Mouse (Mus musculus): ENCODE measurements around the gene Gm10065. TPM values are rescaled to one million over a fixed set of nuclear protein-coding genes. Genes with fewer than 3 reads are reported as not detected.

Gm10065 gene
- polyA plus RNA-seq, 1 experiment = not detected

GRCm38 (mm10) chr13:21440503-21441206, 38.6 kb downstream of the Gm10065 start, which contains the start of gene Pgbd1:
Gene Pgbd1, minus strand, starts transcription at chr13:21441058.
- Histone ChIP-seq H3K4me1 (peaks cover 28% of the 10 kb centered on the region), H3K36me3 (replicated peaks; ENCODE audit: low read length) (peaks cover 31% of the 10 kb centered on the region), H3K27me3 (replicated peaks) (no peaks in the 10 kb centered on the region), H3K4me3 (replicated peaks) (peak within 1 kb of the TSS; percentile 93), H3K9me3 (no peaks in the 10 kb centered on the region)
- TF ChIP-seq FLI1 (IDR thresholded peaks at IDR 0.05; ENCODE audit: low read length) (no peak), GATA1 (IDR thresholded peaks at IDR 0.05; ENCODE audit: borderline replicate concordance, low read length) (no peak)

GRCm38 (mm10) chr13:21435476-21435875, 43.8 kb downstream of the Gm10065 start:
- H3K9me3 ChIP-seq = no peaks in the 10 kb centered on the region
- peaks cover 45% of the 10 kb centered on the region for H3K4me1 ChIP-seq
- H3K4me3 ChIP-seq (replicated peaks) = no peak overlapping the region
- TF ChIP-seq GATA1 (IDR thresholded peaks at IDR 0.05; ENCODE audit: borderline replicate concordance, low read length) (no peak), FLI1 (IDR thresholded peaks at IDR 0.05; ENCODE audit: low read length) (no peak)
- peaks cover 6% of the 10 kb centered on the region for H3K36me3 ChIP-seq (replicated peaks; ENCODE audit: low read length)
- H3K27me3 ChIP-seq (replicated peaks) = no peaks in the 10 kb centered on the region

Other genes with a start within 250 kb of the Gm10065 start
- gene Gpx5, start 186.7 kb downstream of the Gm10065 start, polyA plus RNA-seq (2012; ENCODE audit: insufficient read depth, low replicate concordance) = not detected in 2 replicates
- gene Gpx6, start 167.3 kb downstream of the Gm10065 start, polyA plus RNA-seq (2012; ENCODE audit: insufficient read depth, low replicate concordance) = not detected in 2 replicates
- not detected in 2 replicates for gene Olfr1367, start 132.5 kb downstream of the Gm10065 start, polyA plus RNA-seq (2012; ENCODE audit: insufficient read depth, low replicate concordance)
- gene Zscan12, start 116.6 kb downstream of the Gm10065 start, polyA plus RNA-seq (2012; ENCODE audit: insufficient read depth, low replicate concordance) = 1.3 TPM in 1 of 2 replicates, not detected in the other
- 4.5 TPM in 1 of 2 replicates, not detected in the other for gene Zkscan3, start 76.7 kb downstream of the Gm10065 start, polyA plus RNA-seq (2012; ENCODE audit: insufficient read depth, low replicate concordance)
- 0.07 TPM in 1 of 2 replicates, not detected in the other for gene Pgbd1, start 38.4 kb downstream of the Gm10065 start, polyA plus RNA-seq (2012; ENCODE audit: insufficient read depth, low replicate concordance)
- 0.70 TPM in 1 of 2 replicates, not detected in the other for gene Zscan26, start 25.7 kb downstream of the Gm10065 start, polyA plus RNA-seq (2012; ENCODE audit: insufficient read depth, low replicate concordance)
- gene Nkapl, start 10.9 kb downstream of the Gm10065 start, polyA plus RNA-seq (2012; ENCODE audit: insufficient read depth, low replicate concordance) = 0.92 TPM in 1 of 2 replicates, not detected in the other
- not detected in 2 replicates for gene Zkscan4, start 534 bp downstream of the Gm10065 start, polyA plus RNA-seq (2012; ENCODE audit: insufficient read depth, low replicate concordance)
- 0.04 TPM in 1 of 2 replicates, not detected in the other for gene AK157302, start 15.8 kb upstream of the Gm10065 start, polyA plus RNA-seq (2012; ENCODE audit: insufficient read depth, low replicate concordance)
- gene Gm11273, start 22.0 kb upstream of the Gm10065 start, polyA plus RNA-seq (2012; ENCODE audit: insufficient read depth, low replicate concordance) = 6.5 and 41.0 TPM in 2 replicates
- 0.20 TPM in 1 of 2 replicates, not detected in the other for gene Zkscan8, start 51.7 kb upstream of the Gm10065 start, polyA plus RNA-seq (2012; ENCODE audit: insufficient read depth, low replicate concordance)
- gene Olfr1366, start 63.4 kb upstream of the Gm10065 start, polyA plus RNA-seq (2012; ENCODE audit: insufficient read depth, low replicate concordance) = not detected in 2 replicates
- gene Olfr1535, start 80.5 kb upstream of the Gm10065 start, polyA plus RNA-seq (2012; ENCODE audit: insufficient read depth, low replicate concordance) = not detected in 2 replicates
- gene Olfr1364, start 102.3 kb upstream of the Gm10065 start, polyA plus RNA-seq (2012; ENCODE audit: insufficient read depth, low replicate concordance) = 0.10 TPM in 1 of 2 replicates, not detected in the other
- gene Olfr1362, start 134.6 kb upstream of the Gm10065 start, polyA plus RNA-seq (2012; ENCODE audit: insufficient read depth, low replicate concordance) = not detected in 2 replicates
- gene Olfr11, start 163.1 kb upstream of the Gm10065 start, polyA plus RNA-seq (2012; ENCODE audit: insufficient read depth, low replicate concordance) = not detected in 2 replicates
- gene Olfr1361, start 183.9 kb upstream of the Gm10065 start, polyA plus RNA-seq (2012; ENCODE audit: insufficient read depth, low replicate concordance) = not detected in 2 replicates
- gene Olfr1360, start 198.0 kb upstream of the Gm10065 start, polyA plus RNA-seq (2012; ENCODE audit: insufficient read depth, low replicate concordance) = not detected in 2 replicates
- not detected in 2 replicates for gene Olfr1359, start 218.7 kb upstream of the Gm10065 start, polyA plus RNA-seq (2012; ENCODE audit: insufficient read depth, low replicate concordance)
- gene Hist1h2bl, start 236.7 kb upstream of the Gm10065 start, polyA plus RNA-seq (2012; ENCODE audit: insufficient read depth, low replicate concordance) = 3.6 TPM in 1 of 2 replicates, not detected in the other
- gene Hist1h2ai, start 237.0 kb upstream of the Gm10065 start, polyA plus RNA-seq (2012; ENCODE audit: insufficient read depth, low replicate concordance) = 46.8 and 88.4 TPM in 2 replicates
- 72.9 and 147 TPM in 2 replicates for gene Hist1h3h, start 238.2 kb upstream of the Gm10065 start, polyA plus RNA-seq (2012; ENCODE audit: insufficient read depth, low replicate concordance)
- 7.3 TPM in 1 of 2 replicates, not detected in the other for gene Hist1h2bm, start 242.6 kb upstream of the Gm10065 start, polyA plus RNA-seq (2012; ENCODE audit: insufficient read depth, low replicate concordance)